Comparison of ENCODE assay signal across 10 mouse cellular contexts in the genomic region with DNA sequence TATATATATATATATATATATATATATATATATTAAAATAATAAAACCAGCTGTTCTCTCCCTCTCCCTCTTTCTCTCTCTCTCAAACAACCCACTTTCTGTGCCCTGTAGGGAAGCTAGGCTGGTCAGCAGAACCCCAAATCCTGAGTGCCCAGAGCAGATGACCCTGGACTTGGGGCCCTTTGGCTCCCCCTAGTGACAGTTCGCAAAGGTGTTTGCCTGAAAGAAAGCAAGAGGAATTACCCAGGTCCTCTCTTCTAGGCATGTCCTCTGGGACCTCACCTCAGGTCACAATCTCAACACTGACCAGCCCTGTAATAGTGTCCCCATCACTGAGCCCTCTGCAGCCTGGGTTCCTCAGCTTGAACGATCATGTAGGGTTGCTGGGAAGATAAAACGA. TPM values are rescaled to one million over a fixed set of nuclear protein-coding genes. Genes with fewer than 3 reads are reported as not detected.
DNase-seq lines count a peak whose midpoint lies in the region; ATAC-seq and TF ChIP-seq lines count a peak whose summit lies in the region.
"Had no signal": no experiment of that assay in that cellular context is flagged by ENCODE, and none has a peak within 500 bp of the region (broad histone marks: within the 10 kb centered on the region; RNA-seq: fewer than 3 reads in every experiment).

No protein-coding gene starts in this region.

- no peak overlapping the region for H3K9ac ChIP-seq in kidney, embryonic 15.5 days
- H3K9ac ChIP-seq in ES-Bruce4 (ENCODE audit: low read depth, poor library complexity, severe bottlenecking): no peak overlapping the region
- H3K9ac ChIP-seq: liver, embryonic 15.5 days had no signal

- TF ChIP-seq EP300 in ES-Bruce4 (IDR thresholded peaks at IDR 0.05; ENCODE audit: insufficient read depth, low read depth, low read length): no peak

- no peak overlapping the region for H3K4me3 ChIP-seq in kidney, embryonic 15.5 days (replicated peaks)
- no peak overlapping the region for H3K4me3 ChIP-seq in ES-Bruce4 (ENCODE audit: low read depth, low read length)
- H3K4me3 ChIP-seq in limb, embryonic 10.5 days: no peak overlapping the region
- H3K4me3 ChIP-seq: erythroblast, embryonic 14.5 days; liver, embryonic 15.5 days had no signal

- H3K4me1 ChIP-seq in kidney, embryonic 15.5 days: peaks cover 24% of the 10 kb centered on the region
- peaks cover 2% of the 10 kb centered on the region for H3K4me1 ChIP-seq in ES-Bruce4 (ENCODE audit: control insufficient read depth, insufficient read depth, low read length)
- H3K4me1 ChIP-seq in limb, embryonic 10.5 days: peaks cover 73% of the 10 kb centered on the region

- H3K4me2 ChIP-seq in kidney, embryonic 15.5 days: no peak overlapping the region
- H3K4me2 ChIP-seq: liver, embryonic 15.5 days had no signal

- DNase-seq in kidney, adult 11 months: peak; percentile 12
- peak; percentile 18 to 42 for DNase-seq in adrenal gland, postnatal 4 days (ENCODE audit: low spot score in 2 of 2)
- DNase-seq in frontal cortex, postnatal 36 days (ENCODE audit: low spot score in 2 of 2): peak; percentile 35 to 52
- DNase-seq in limb, embryonic 10.5 days (ENCODE audit: low spot score): peak; percentile 78
- peak; percentile 47 for DNase-seq in right cerebral cortex, postnatal 14 days

- TF ChIP-seq CTCF in ES-Bruce4 (IDR thresholded peaks at IDR 0.05; ENCODE audit: low read depth, low read length): peak; percentile 77

- H3K9me3 ChIP-seq in kidney, embryonic 15.5 days (replicated peaks): no peaks in the 10 kb centered on the region
- H3K9me3 ChIP-seq in ES-Bruce4 (replicated peaks; ENCODE audit: control insufficient read depth, insufficient read depth, low read length, poor library complexity, severe bottlenecking): no peaks in the 10 kb centered on the region
- H3K9me3 ChIP-seq in limb, embryonic 10.5 days (replicated peaks): no peaks in the 10 kb centered on the region
- H3K9me3 ChIP-seq: liver, embryonic 15.5 days had no signal

- 10% methylated on average over 3 of the region's 3 CpGs for WGBS in kidney, embryonic 15.5 days
- WGBS in limb, embryonic 10.5 days: 21% methylated on average over 3 of the region's 3 CpGs

- no peak for ATAC-seq in kidney, embryonic 15.5 days (replicated peaks; ENCODE audit: low FRiP score)
- no peak for ATAC-seq in inflammation-experienced regulatory T-cells, adult 6 months

- no peaks in the 10 kb centered on the region for H3K36me3 ChIP-seq in kidney, embryonic 15.5 days
- H3K36me3 ChIP-seq in ES-Bruce4 (ENCODE audit: control insufficient read depth, insufficient read depth, low read length, poor library complexity, severe bottlenecking): no peaks in the 10 kb centered on the region
- H3K36me3 ChIP-seq in limb, embryonic 10.5 days: peaks cover 5% of the 10 kb centered on the region
- H3K36me3 ChIP-seq: liver, embryonic 15.5 days had no signal

- peaks cover 58% of the 10 kb centered on the region for H3K27me3 ChIP-seq in kidney, embryonic 15.5 days
- peaks cover 6% of the 10 kb centered on the region for H3K27me3 ChIP-seq in ES-Bruce4 (ENCODE audit: control insufficient read depth, insufficient read depth, low read length, poor library complexity, severe bottlenecking)
- peaks cover 38% of the 10 kb centered on the region for H3K27me3 ChIP-seq in limb, embryonic 10.5 days (ENCODE audit: low read depth, poor library complexity, severe bottlenecking)

- no peak for TF ChIP-seq POLR2A in ES-Bruce4 (IDR thresholded peaks at IDR 0.05; ENCODE audit: insufficient read depth, low read length)

- H3K27ac ChIP-seq in kidney, embryonic 15.5 days: no peak overlapping the region
- no peak overlapping the region for H3K27ac ChIP-seq in ES-Bruce4 (ENCODE audit: insufficient read depth, low read length)
- peak overlapping the region; percentile 37 for H3K27ac ChIP-seq in limb, embryonic 10.5 days
- H3K27ac ChIP-seq: liver, embryonic 15.5 days had no signal

RNA-seq across cellular contexts. Expression of a gene that starts 2.8 kb away (rescaled TPM):
- polyA plus RNA-seq in kidney, embryonic 15.5 days (2015; fragmentation: Nextera tagmentation; extraction: Ambion mirVana): 5.1 and 6.1 TPM in 2 replicates
- 0.51 and 0.91 TPM in 2 replicates for polyA plus RNA-seq in ES-Bruce4 (2011; ENCODE audit: insufficient read depth, insufficient read length, low read depth, missing spikeins)
- 10 to 100 TPM; 12.2 to 14.5 TPM for total RNA-seq in adrenal gland, postnatal 4 days (2021)
- polyA plus RNA-seq in limb, embryonic 10.5 days (2016; fragmentation: Nextera tagmentation; extraction: Ambion mirVana): 124 TPM in 2 replicates
- polyA plus RNA-seq in inflammation-experienced regulatory T-cells, adult 6 months (2017; shearing (Covaris generic)): not detected
- polyA plus RNA-seq: erythroblast, embryonic 14.5 days had no signal

RNA-seq across cellular contexts. Expression of a gene that starts 51.6 kb away (rescaled TPM):
- polyA plus RNA-seq in kidney, embryonic 15.5 days (2015; fragmentation: Nextera tagmentation; extraction: Ambion mirVana): 0.41 and 0.70 TPM in 2 replicates
- polyA plus RNA-seq in ES-Bruce4 (2011; ENCODE audit: insufficient read depth, insufficient read length, low read depth, missing spikeins): 0.35 and 0.75 TPM in 2 replicates
- total RNA-seq in adrenal gland, postnatal 4 days (2021): 1 to 10 TPM in 1 of 2 experiments, under 1 TPM in 1; 0.50 to 1.6 TPM
- 2.4 and 3.8 TPM in 2 replicates for polyA plus RNA-seq in limb, embryonic 10.5 days (2016; fragmentation: Nextera tagmentation; extraction: Ambion mirVana)
- not detected for polyA plus RNA-seq in inflammation-experienced regulatory T-cells, adult 6 months (2017; shearing (Covaris generic))
- polyA plus RNA-seq: erythroblast, embryonic 14.5 days had no signal

Comparison
In these comparisons a context has a peak if more than half of its experiments do, and no peak if none do; other contexts are left out.
1. DNase-seq: peak in every context shown above with its lines; median percentile 78 in limb, embryonic 10.5 days; 47 in right cerebral cortex, postnatal 14 days; 44 in frontal cortex, postnatal 36 days; 30 in adrenal gland, postnatal 4 days; 12 in kidney, adult 11 months.
2. RNA of a gene that starts 2.8 kb away (polyA plus RNA-seq): 124 TPM in limb, embryonic 10.5 days; 5.1 to 6.1 TPM in kidney, embryonic 15.5 days, 0.51 to 0.91 TPM in ES-Bruce4 and not detected in inflammation-experienced regulatory T-cells, adult 6 months; every median in the first group is over 10 times any median in the second.